Mouse (Mus musculus): Measurements from ENCODE around the gene Dclk1.

Dclk1 gene

GRCm38 (mm10) chr3:55520240-55521180 is 278.3 kb downstream of the Dclk1 start:
- DNase-seq = peak; percentile 75

DNA sequence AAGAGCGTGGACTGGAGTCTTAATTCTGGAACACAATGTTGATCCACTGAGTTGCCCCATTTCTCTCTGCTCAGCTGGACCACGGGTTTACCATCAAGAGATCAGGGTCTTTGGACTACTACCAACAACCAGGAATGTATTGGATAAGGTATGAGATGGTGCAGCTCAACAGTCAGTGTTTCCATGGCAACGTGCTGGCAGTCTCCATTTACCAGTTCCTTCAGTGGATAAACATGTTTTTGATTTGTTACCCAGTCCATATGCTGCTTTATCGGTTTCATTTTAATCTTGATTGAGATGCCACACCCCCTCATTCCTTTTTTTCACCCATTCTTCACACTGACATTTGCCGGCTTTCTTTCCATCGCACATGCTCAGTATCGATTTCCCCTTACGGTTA is 279.6 kb downstream of the Dclk1 start:
- peak; percentile 70 for DNase-seq

- no peak for DNase-seq
These were observed 281.1 kb downstream of the Dclk1 start for GRCm38 (mm10) chr3:55523224-55523623.

- no peak for DNase-seq
These were observed 281.7 kb downstream of the Dclk1 start for GRCm38 (mm10) chr3:55523735-55524477.

DNA sequence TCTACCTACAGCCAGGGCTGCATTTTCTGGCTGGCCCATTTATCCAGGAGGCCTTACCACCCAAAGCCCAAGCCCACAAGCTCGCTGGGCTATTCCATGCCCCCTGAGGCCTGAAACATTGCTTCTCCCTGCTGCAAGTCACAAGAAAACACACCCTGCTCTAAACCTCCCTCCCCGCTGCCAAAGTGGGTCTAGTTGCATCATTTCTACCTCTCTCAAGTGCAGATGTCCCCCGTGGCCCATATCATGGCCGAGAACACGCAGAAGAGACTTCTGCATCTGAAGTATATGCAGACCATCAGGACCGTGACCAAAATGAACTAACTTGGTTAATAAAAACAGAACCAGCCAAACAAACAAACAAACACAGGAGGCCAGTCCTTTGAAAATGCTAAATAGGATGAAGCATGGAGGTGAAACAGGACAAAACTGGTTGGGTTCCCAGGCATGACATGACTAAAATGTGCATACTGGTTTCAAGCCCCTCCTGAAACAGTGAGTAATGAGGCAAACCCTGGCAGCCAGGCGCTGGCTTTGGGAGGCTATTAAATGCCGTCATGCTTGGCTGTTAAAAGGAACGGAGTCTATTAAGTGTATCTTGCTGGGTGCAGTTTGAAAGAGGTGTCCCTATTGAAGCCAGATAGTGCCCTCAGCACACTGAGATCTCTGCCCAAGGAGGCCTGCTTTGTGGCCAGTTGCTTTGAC is 282.5 kb downstream of the Dclk1 start:
- no peak for DNase-seq

- no peak for DNase-seq
These were observed 284.3 kb downstream of the Dclk1 start for GRCm38 (mm10) chr3:55526470-55526869.

DNA sequence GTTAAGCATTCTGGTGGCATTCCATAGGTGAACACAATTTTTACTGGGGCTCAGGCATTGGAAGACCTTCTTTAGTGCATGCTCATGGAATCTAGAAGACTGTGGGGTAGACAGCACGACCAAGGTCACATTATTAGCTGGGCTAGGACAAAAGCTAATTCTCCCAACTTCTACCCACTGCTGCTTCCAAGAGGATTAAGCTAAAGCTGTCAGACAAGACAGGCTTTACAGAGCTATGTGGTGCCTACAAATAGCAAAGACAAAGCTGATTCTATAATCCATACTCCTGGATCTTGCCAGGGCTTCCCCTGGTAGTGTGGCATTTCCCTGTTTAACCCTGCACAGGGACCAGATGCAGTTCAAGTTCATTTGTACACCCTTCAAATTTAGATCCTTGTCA is 285.4 kb downstream of the Dclk1 start:
- no peak for DNase-seq

- DNase-seq = no peak
These were observed 285.8 kb downstream of the Dclk1 start for GRCm38 (mm10) chr3:55528012-55528411.

GRCm38 (mm10) chr3:55529414-55529813 is 287.2 kb downstream of the Dclk1 start:
- no peak for DNase-seq

DNA sequence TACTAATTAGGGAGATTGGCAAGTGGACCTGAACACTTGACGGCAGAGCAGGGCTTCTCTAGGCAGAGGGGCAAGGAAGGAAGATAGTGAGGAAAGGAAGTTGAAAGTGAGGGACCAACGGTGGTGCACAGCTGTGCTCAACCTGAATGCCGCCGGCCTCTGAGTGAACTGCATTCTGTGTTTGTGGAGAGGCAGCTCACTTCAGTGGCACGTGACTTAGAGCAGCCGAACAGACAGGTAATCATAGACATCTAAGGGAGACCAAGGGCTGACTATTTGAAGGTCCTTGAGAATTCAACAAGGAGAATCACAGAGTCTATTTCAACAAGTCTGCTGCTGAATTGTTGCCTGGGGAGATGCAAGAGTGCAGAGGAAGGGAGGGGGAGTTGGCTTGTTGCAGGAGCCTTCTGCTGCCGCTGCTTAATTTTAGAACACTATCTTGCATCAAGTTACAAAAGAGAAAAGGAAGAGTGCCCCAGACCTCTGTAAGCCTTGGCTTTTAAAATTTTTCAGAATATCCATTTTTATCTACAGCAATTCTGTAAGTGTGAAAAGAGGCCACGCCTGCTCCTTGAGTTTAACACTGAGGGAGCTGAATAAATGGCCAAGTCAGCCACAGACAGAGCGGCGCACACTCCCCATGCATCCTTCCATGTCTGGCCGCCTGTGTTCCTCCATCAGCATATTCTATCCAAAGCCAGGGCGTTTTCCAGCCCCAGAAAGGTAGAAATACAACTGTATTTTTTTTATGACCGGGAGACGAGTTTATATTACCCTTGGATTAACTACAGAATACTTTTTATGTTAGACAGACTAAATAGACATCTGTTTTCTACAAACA is 289.3 kb downstream of the Dclk1 start:
- no peak for DNase-seq

GRCm38 (mm10) chr3:55532175-55532973 is 290.2 kb downstream of the Dclk1 start:
- no peak for DNase-seq

DNA sequence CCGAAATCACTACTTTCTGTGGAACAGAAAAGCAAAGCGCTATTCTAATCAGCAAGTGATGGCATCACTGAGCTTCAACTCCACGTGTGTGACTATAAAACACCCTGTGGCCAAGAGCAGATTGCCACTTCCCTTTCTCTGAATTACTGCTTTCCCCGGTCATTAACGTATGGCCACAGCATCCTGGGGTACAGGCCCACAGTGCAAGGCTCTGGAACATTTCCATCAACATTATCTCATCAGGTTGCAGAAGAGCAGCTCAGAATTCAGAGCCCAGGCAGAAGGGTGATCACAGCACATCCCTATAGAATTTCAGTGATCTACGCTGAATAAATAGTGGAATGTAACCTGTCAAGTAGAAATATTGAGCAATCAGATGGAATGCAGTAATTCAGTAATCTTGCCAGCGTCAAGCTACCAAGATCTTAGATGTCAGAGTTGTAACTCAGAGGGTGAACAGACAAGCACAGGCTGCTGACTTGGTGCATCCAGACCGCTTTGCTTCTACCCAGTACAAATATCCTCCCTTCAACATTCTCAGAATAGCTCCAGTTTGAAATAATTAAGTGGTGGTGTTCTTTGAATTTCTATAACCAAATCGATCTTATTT is 293.5 kb downstream of the Dclk1 start:
- DNase-seq = no peak

DNA sequence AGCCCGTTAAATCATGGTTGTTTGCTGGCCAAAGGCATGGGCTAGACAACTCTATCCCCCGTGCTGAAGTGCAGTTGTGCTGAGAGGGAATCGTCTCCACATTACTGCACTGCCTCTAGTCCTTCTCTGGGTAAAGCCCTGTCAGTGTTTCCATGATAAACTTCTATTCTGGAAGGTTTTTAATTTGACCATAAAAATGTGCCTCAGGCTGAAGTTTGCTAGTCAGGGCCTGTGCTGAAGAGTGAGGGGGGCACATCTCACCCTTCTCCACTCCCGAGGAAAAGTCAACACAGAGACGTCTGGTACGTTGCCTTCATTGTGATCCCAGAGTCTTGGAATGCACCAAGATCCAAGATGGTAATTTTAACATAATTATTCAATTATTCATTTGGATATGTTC is 294.7 kb downstream of the Dclk1 start:
- no peak for DNase-seq

DNA sequence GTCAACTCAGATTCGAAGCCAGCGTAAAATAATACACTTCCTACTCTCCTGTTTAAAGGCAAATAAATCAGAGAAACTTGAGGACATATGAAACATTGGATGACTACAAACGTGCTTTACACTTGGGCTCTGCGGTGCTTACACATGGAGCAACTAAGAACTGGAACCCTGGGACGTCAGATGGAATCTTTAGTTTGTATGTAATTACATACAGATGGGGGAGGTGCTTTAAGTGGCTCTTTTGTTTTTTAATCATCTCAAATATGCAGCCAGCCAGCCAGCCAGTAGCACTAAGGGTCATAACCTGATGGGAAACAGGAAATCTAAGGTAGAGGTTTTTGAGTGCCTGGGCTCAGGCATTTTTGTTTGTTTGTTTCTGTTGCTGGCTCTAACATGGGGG is 295.6 kb downstream of the Dclk1 start:
- DNase-seq = no peak

GRCm38 (mm10) chr3:55539400-55539799 is 297.2 kb downstream of the Dclk1 start:
- no peak for DNase-seq

DNA sequence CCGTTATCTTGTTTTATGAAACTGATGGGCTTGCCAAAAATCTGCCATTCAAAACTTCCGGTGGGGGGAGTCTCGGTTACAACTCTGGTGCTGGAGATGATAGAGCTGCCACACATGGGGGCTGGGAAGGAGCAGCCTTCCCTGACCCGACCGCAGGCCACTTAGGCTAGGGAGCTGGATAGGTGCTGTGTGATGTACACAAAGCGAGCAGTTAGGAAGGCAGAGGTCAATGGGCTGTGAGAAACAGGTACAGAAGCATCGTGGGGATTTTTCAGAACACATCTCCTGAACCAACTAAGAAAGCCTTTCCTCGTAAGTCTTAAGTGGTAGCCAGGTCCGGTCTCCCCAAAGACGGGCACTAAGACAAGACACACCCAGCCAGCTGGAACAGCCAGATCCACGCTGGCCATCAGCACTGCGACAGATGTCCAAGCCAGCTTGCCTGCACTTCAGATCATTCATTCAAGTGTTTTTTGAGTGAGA is 297.7 kb downstream of the Dclk1 start:
- peak; percentile 70 for DNase-seq

DNA sequence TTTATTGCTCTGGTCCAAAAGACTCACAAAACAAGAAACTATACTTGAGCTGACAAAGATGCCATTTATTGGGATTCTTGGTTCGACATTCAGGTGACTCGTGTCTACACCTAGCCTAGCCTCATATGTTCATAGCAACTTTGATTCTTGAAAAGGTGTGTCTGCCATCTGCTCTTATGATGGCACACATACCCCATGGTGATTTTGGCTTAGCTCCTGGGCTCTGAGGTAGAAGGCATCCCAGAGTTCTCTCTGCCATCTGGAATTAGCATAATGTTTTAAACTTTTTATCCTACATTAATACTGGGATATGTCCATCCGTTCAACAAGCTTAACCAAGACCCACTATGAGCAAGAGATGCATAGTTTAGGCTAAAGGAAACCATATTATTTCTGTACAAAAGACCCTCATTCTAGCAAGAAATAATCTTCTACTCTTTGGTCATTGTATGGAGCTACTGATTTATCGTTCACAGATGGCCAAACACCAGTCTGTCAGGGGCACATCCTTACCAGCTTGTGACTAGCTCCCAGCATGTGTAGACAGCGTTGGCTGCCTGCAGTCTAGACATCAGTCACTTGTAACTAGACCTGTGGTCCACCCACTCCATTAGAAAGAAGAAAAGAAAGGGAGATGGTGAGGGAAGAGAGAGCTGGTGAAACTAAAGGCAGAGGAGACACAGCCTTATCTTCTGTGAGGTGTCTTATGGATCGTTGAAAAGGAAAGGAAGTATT is 298.4 kb downstream of the Dclk1 start:
- no peak for DNase-seq

DNA sequence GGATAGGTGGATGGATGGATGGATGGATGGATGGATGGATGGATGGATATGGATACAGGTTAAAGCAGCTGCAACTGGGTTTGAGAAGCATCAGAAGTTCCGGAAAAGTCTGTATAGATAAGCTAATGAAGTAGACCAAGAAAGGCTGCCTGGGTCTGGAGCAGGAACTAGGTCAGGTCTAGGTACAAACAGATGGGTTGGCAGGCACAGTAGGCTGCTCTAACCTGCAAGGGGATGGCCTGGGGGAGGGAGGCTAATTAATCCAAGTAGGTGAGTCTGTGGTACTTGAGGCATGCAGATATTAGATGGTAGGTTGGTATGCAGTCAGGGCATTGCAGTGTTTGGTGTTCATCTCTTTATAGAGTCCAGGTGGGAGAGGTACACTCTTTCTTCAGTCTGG is 299.6 kb downstream of the Dclk1 start:
- DNase-seq = no peak

DNA sequence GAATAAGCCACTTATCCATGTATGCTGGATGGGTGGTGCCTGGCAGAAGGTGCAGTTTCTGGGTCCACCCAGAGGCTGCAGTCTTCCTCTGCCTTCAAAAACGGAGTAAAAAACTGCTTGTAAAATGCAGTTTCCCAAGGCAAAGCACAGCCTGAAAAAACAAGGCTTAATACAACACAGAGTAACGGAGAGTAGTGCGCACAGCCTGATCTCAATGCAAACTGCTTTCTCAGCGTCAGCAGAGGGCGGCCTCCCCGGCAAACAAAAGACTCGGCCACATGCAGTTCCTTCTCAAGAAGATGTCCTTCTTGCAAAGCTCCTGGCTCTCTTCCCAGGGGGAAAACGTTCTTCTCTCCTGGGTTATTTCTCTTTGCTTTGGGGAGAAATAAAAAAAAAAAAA is 300.1 kb downstream of the Dclk1 start:
- DNase-seq = peak; percentile 82

DNA sequence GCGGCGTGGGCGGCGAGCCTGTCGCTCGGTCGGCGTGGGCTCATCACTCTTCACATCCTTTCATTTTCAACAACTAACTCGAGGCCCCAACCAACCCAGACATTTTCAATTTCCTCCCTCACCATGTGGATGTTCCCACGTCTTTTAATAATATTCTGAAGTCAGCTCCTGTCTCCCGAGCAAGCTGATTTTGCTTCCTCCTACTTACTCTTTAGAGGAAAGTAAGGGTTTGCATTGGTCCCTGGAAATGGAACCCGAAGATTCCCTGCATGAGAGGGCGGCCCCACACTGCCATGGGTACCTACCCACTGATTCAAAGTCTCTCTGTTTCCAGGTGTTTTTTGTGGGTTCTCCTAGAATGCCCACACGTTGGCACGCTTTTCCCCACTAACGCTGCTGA is 300.8 kb downstream of the Dclk1 start:
- peak; percentile 79 for DNase-seq

All from layer of hippocampus, adult 9-11 months (tissue).